Mouse (Mus musculus) layer of hippocampus, postnatal 25 days (tissue): ENCODE data around the gene Lrrn1. TPM values are rescaled to one million over a fixed set of nuclear protein-coding genes. Genes with fewer than 3 reads are reported as not detected.

Source experiments
- DNase-seq, 2 experiments: peaks; one replicate each; pipeline ENCODE4 v3.0.0; 2022; ENCODE audit warnings: mixed read lengths in 2 of 2, low spot score in 1 of 2; ENCODE audit errors: extremely low spot score in 1 of 2
- total RNA-seq, 2 experiments: library from RNA; stranded (reverse); gene quantifications; 2 replicates each; pipeline ENCODE4 v1.2.3; 2021

Gene Lrrn1
- total RNA-seq, 2 experiments from 2014 or later = 110 to 111 TPM

- no peak for DNase-seq
Measured at GRCm38 (mm10) chr6:107577309-107577708, 47.7 kb downstream of the Lrrn1 start.

GRCm38 (mm10) chr6:107583759-107584383, 54.3 kb downstream of the Lrrn1 start:
- DNase-seq = no peak

- no peak for DNase-seq
Measured at GRCm38 (mm10) chr6:107605151-107605550, 75.6 kb downstream of the Lrrn1 start.

- DNase-seq = no peak
Measured at GRCm38 (mm10) chr6:107614288-107614687, 84.7 kb downstream of the Lrrn1 start.
